Mouse (Mus musculus): ENCODE measurements around the gene Gpld1.
"Not testable (repeated sequence)": the region's sequence is repeated elsewhere in the genome, so short reads cannot be mapped to it uniquely, and the experiment has no call there.

Gene Gpld1

GRCm38 (mm10) chr13:24947158-24947557 is 4.2 kb downstream of the Gpld1 start:
- DNase-seq (ENCODE audit: low read depth, low spot score), result no peak

GRCm38 (mm10) chr13:24948870-24949269 is 5.9 kb downstream of the Gpld1 start:
- DNase-seq (ENCODE audit: low read depth, low spot score), result no peak

GRCm38 (mm10) chr13:24952659-24953058 is 9.7 kb downstream of the Gpld1 start:
- no peak for DNase-seq (ENCODE audit: low read depth, low spot score)

- DNase-seq (ENCODE audit: low read depth, low spot score), result no peak
Observed at GRCm38 (mm10) chr13:24955091-24955490, 12.1 kb downstream of the Gpld1 start.

- DNase-seq (ENCODE audit: low read depth, low spot score), result peak; percentile 38
Observed at GRCm38 (mm10) chr13:24955500-24955899, 12.5 kb downstream of the Gpld1 start.

GRCm38 (mm10) chr13:24958671-24959070 is 15.7 kb downstream of the Gpld1 start:
- DNase-seq (ENCODE audit: low read depth, low spot score), result no peak

- no peak for DNase-seq (ENCODE audit: low read depth, low spot score)
Observed at GRCm38 (mm10) chr13:24960084-24960483, 17.1 kb downstream of the Gpld1 start.

- no peak for DNase-seq (ENCODE audit: low read depth, low spot score)
Observed at GRCm38 (mm10) chr13:24962119-24962518, 19.2 kb downstream of the Gpld1 start.

GRCm38 (mm10) chr13:24965130-24965845 is 22.3 kb downstream of the Gpld1 start:
- no peak for DNase-seq (ENCODE audit: low read depth, low spot score)

GRCm38 (mm10) chr13:24965846-24966201 is 22.9 kb downstream of the Gpld1 start:
- DNase-seq (ENCODE audit: low read depth, low spot score), result no peak

GRCm38 (mm10) chr13:24971776-24972175 is 28.8 kb downstream of the Gpld1 start:
- not testable (repeated sequence) for DNase-seq (ENCODE audit: low read depth, low spot score)

- no peak for DNase-seq (ENCODE audit: low read depth, low spot score)
Observed at GRCm38 (mm10) chr13:24976384-24976783, 33.4 kb downstream of the Gpld1 start.

- no peak for DNase-seq (ENCODE audit: low read depth, low spot score)
Observed at GRCm38 (mm10) chr13:24977820-24978342, 34.9 kb downstream of the Gpld1 start.

GRCm38 (mm10) chr13:24981031-24981430 is 38.1 kb downstream of the Gpld1 start:
- DNase-seq (ENCODE audit: low read depth, low spot score), result no peak

GRCm38 (mm10) chr13:24985435-24985834 is 42.5 kb downstream of the Gpld1 start:
- no peak for DNase-seq (ENCODE audit: low read depth, low spot score)

GRCm38 (mm10) chr13:24988391-24988790 is 45.4 kb downstream of the Gpld1 start:
- DNase-seq (ENCODE audit: low read depth, low spot score), result peak; percentile 24

GRCm38 (mm10) chr13:24989006-24989405 is 46.1 kb downstream of the Gpld1 start:
- no peak for DNase-seq (ENCODE audit: low read depth, low spot score)

GRCm38 (mm10) chr13:24993160-24993559 is 50.2 kb downstream of the Gpld1 start:
- no peak for DNase-seq (ENCODE audit: low read depth, low spot score)

GRCm38 (mm10) chr13:24999538-24999937 is 56.6 kb downstream of the Gpld1 start:
- no peak for DNase-seq (ENCODE audit: low read depth, low spot score)

GRCm38 (mm10) chr13:25002965-25003364 is 60.0 kb downstream of the Gpld1 start:
- no peak for DNase-seq (ENCODE audit: low read depth, low spot score)

- DNase-seq (ENCODE audit: low read depth, low spot score), result no peak
Observed at GRCm38 (mm10) chr13:25007115-25007514, 64.2 kb downstream of the Gpld1 start.

GRCm38 (mm10) chr13:25018316-25018715 is 75.4 kb downstream of the Gpld1 start:
- DNase-seq (ENCODE audit: low read depth, low spot score), result no peak

GRCm38 (mm10) chr13:25019793-25020539 is 77.0 kb downstream of the Gpld1 start, which contains the start of gene Mrs2:
Gene Mrs2, minus strand, starts transcription at chr13:25020379.
- DNase-seq (ENCODE audit: low read depth, low spot score), result peak; percentile 38
